Mouse (Mus musculus) ovary, postnatal 14 days (tissue): ENCODE results near the gene Nfic.

Experiments used
- DNase-seq: peaks from one replicate; pipeline ENCODE4 v3.0.0; 2022; ENCODE audit warnings: low spot score

Nfic gene

GRCm38 (mm10) chr10:81404082-81404481 is 51.4 kb downstream of the Nfic start:
- DNase-seq, result no peak

- DNase-seq, result no peak
Observed at GRCm38 (mm10) chr10:81403511-81403910, 51.9 kb downstream of the Nfic start.

GRCm38 (mm10) chr10:81402227-81402765 is 53.1 kb downstream of the Nfic start:
- DNase-seq, result no peak

GRCm38 (mm10) chr10:81401521-81402226 is 53.8 kb downstream of the Nfic start:
- no peak for DNase-seq

- DNase-seq, result no peak
Observed at GRCm38 (mm10) chr10:81401205-81401520, 54.3 kb downstream of the Nfic start.

- DNase-seq, result no peak
Observed at GRCm38 (mm10) chr10:81400371-81401204, 54.8 kb downstream of the Nfic start.

- no peak for DNase-seq
Observed at GRCm38 (mm10) chr10:81399798-81400308, 55.6 kb downstream of the Nfic start.

GRCm38 (mm10) chr10:81399296-81399695 is 56.1 kb downstream of the Nfic start:
- no peak for DNase-seq

- DNase-seq, result no peak
Observed at GRCm38 (mm10) chr10:81396749-81397148, 58.7 kb downstream of the Nfic start.

- DNase-seq, result no peak
Observed at GRCm38 (mm10) chr10:81395865-81396264, 59.6 kb downstream of the Nfic start.

GRCm38 (mm10) chr10:81395127-81395526 is 60.3 kb downstream of the Nfic start:
- DNase-seq, result peak; percentile 67

- no peak for DNase-seq
Observed at GRCm38 (mm10) chr10:81393456-81394063, 61.9 kb downstream of the Nfic start.

GRCm38 (mm10) chr10:81392781-81393185 is 62.7 kb downstream of the Nfic start, which contains the start of gene Smim24:
Gene Smim24, plus strand, starts transcription at chr10:81393051.
- no peak for DNase-seq

- DNase-seq, result no peak
Observed at GRCm38 (mm10) chr10:81392270-81392669, 63.2 kb downstream of the Nfic start.

- no peak for DNase-seq
Observed at GRCm38 (mm10) chr10:81390678-81390965, 64.8 kb downstream of the Nfic start.

GRCm38 (mm10) chr10:81389801-81390677 is 65.4 kb downstream of the Nfic start:
- DNase-seq, result peak; percentile 73

GRCm38 (mm10) chr10:81389373-81389772 is 66.1 kb downstream of the Nfic start:
- DNase-seq, result no peak

GRCm38 (mm10) chr10:81388505-81389055 is 66.9 kb downstream of the Nfic start, which contains the start of gene Gm48552:
Gene Gm48552, plus strand, starts transcription at chr10:81389005.
- no peak for DNase-seq

GRCm38 (mm10) chr10:81387716-81388115 is 67.7 kb downstream of the Nfic start:
- DNase-seq, result no peak

- DNase-seq, result no peak
Observed at GRCm38 (mm10) chr10:81385603-81386306, 69.7 kb downstream of the Nfic start.

- no peak for DNase-seq
Observed at GRCm38 (mm10) chr10:81384605-81384982, 70.8 kb downstream of the Nfic start.
